Mouse (Mus musculus): ENCODE results near the gene Nrp2. TPM values are rescaled to one million over a fixed set of nuclear protein-coding genes. Genes with fewer than 3 reads are reported as not detected.

The Nrp2 gene
- total and polyA plus RNA-seq, 3 experiments = not detected

GRCm38 (mm10) chr1:62705517-62705981 is 2.5 kb downstream of the Nrp2 start:
- Histone ChIP-seq H3K36me3 (ENCODE audit: control insufficient read depth in 1 of 2, insufficient read depth in 2 of 2, low read length in 2 of 2) (no peaks in the 10 kb centered on the region), H3K9me3 (replicated peaks; ENCODE audit: insufficient read depth, low read length) (no peaks in the 10 kb centered on the region), H3K4me1 (ENCODE audit: control insufficient read depth in 1 of 2, insufficient read depth in 2 of 2, low read length in 2 of 2) (no peaks in the 10 kb centered on the region), H3K4me3 (ENCODE audit: control insufficient read depth in 1 of 2, insufficient read depth in 1 of 2, low read depth in 2 of 2, low read length in 2 of 2) (no peak overlapping the region), H3K9ac (ENCODE audit: control insufficient read depth, low read depth, low read length, poor library complexity, severe bottlenecking) (no peak overlapping the region), H3K27me3 (ENCODE audit: control insufficient read depth in 1 of 2, insufficient read depth in 2 of 2, low read length in 2 of 2) (no peaks in the 10 kb centered on the region), H3K79me2 (ENCODE audit: control insufficient read depth, insufficient read depth, low read length, poor library complexity) (no peaks in the 10 kb centered on the region), H3K27ac (ENCODE audit: control insufficient read depth, low read depth, low read length) (no peak overlapping the region)
- DNase-seq (ENCODE audit: low read depth, low spot score) = no peak
- TF ChIP-seq RCOR1 (IDR thresholded peaks at IDR 0.05; ENCODE audit: low read depth, low read length) (no peak), POLR2A (IDR thresholded peaks at IDR 0.05; ENCODE audit: control insufficient read depth in 1 of 2, insufficient read depth in 1 of 2, low read depth in 1 of 2, low read length in 2 of 2, poor library complexity in 1 of 2) (no peak), TBP (IDR thresholded peaks at IDR 0.05; ENCODE audit: low read depth, low read length) (no peak), HCFC1 (IDR thresholded peaks at IDR 0.05; ENCODE audit: low read depth, low read length) (no peak), ETS1 (IDR thresholded peaks at IDR 0.05; ENCODE audit: low read depth, low read length) (no peak), MAFK (IDR thresholded peaks at IDR 0.05; ENCODE audit: borderline replicate concordance, low read depth, low read length) (no peak), POLR2AphosphoS5 (IDR thresholded peaks at IDR 0.05; ENCODE audit: borderline replicate concordance, low read depth, low read length) (no peak), SMC3 (IDR thresholded peaks at IDR 0.05; ENCODE audit: low read depth, low read length) (no peak), CHD2 (IDR thresholded peaks at IDR 0.05; ENCODE audit: low read length) (no peak), ELF1 (IDR thresholded peaks at IDR 0.05; ENCODE audit: low read depth, low read length) (no peak), MEF2A (IDR thresholded peaks at IDR 0.05; ENCODE audit: extremely low read depth, insufficient replicate concordance, low read depth, low read length, poor library complexity, severe bottlenecking) (no peak)

- H3K36me3 ChIP-seq (ENCODE audit: control insufficient read depth in 1 of 2, insufficient read depth in 2 of 2, low read length in 2 of 2) = no peaks in the 10 kb centered on the region
- DNase-seq (ENCODE audit: low read depth, low spot score) = no peak
- H3K79me2 ChIP-seq (ENCODE audit: control insufficient read depth, insufficient read depth, low read length, poor library complexity) = no peaks in the 10 kb centered on the region
- no peaks in the 10 kb centered on the region for H3K4me1 ChIP-seq (ENCODE audit: control insufficient read depth in 1 of 2, insufficient read depth in 2 of 2, low read length in 2 of 2)
- H3K27ac ChIP-seq (ENCODE audit: control insufficient read depth, low read depth, low read length) = no peak overlapping the region
- TF ChIP-seq MYB (IDR thresholded peaks at IDR 0.05; ENCODE audit: low read depth, low read length) (no peak), MAFK (IDR thresholded peaks at IDR 0.05; ENCODE audit: borderline replicate concordance, low read depth, low read length) (no peak), TAL1 (IDR thresholded peaks at IDR 0.05; ENCODE audit: low read length) (no peak), SMC3 (IDR thresholded peaks at IDR 0.05; ENCODE audit: low read depth, low read length) (no peak), MEF2A (IDR thresholded peaks at IDR 0.05; ENCODE audit: extremely low read depth, insufficient replicate concordance, low read depth, low read length, poor library complexity, severe bottlenecking) (no peak), USF2 (IDR thresholded peaks at IDR 0.05; ENCODE audit: borderline replicate concordance in 1 of 2, insufficient read depth in 1 of 2, low read depth in 1 of 2, low read length in 2 of 2) (no peak), GATA1 (IDR thresholded peaks at IDR 0.05; ENCODE audit: low read depth, low read length) (no peak), JUND (IDR thresholded peaks at IDR 0.05; ENCODE audit: low read depth, low read length) (no peak), ETS1 (IDR thresholded peaks at IDR 0.05; ENCODE audit: low read depth, low read length) (no peak), USF1 (IDR thresholded peaks at IDR 0.05; ENCODE audit: low read depth, low read length) (no peak), HCFC1 (IDR thresholded peaks at IDR 0.05; ENCODE audit: low read depth, low read length) (no peak), CTCF (IDR thresholded peaks at IDR 0.05 in 2 of 3, conservative IDR thresholded peaks at IDR 0.05 in 1 of 3; ENCODE audit: control insufficient read depth in 1 of 3, insufficient read depth in 1 of 3, low read depth in 2 of 3, low read length in 3 of 3, poor library complexity in 1 of 3, severe bottlenecking in 1 of 3) (no peak), MAZ (IDR thresholded peaks at IDR 0.05; ENCODE audit: low read depth, low read length) (no peak), EP300 (IDR thresholded peaks at IDR 0.05; ENCODE audit: low read depth in 1 of 2, low read length in 2 of 2) (no peak), TBP (IDR thresholded peaks at IDR 0.05; ENCODE audit: low read depth, low read length) (no peak), RAD21 (IDR thresholded peaks at IDR 0.05; ENCODE audit: low read depth, low read length) (no peak), SIN3A (IDR thresholded peaks at IDR 0.05; ENCODE audit: low read length) (no peak), UBTF (IDR thresholded peaks at IDR 0.05; ENCODE audit: borderline replicate concordance, insufficient read depth, low read depth, low read length) (no peak)
- no peaks in the 10 kb centered on the region for H3K9me3 ChIP-seq (replicated peaks; ENCODE audit: insufficient read depth, low read length)
- H3K27me3 ChIP-seq (ENCODE audit: control insufficient read depth in 1 of 2, insufficient read depth in 2 of 2, low read length in 2 of 2) = no peaks in the 10 kb centered on the region
- no peak overlapping the region for H3K9ac ChIP-seq (ENCODE audit: control insufficient read depth, low read depth, low read length, poor library complexity, severe bottlenecking)
- no peak overlapping the region for H3K4me3 ChIP-seq (ENCODE audit: control insufficient read depth in 1 of 2, insufficient read depth in 1 of 2, low read depth in 2 of 2, low read length in 2 of 2)
These were observed 3.3 kb downstream of the Nrp2 start for GRCm38 (mm10) chr1:62706085-62707021.
